Mouse (Mus musculus) CH12.LX (cell line): Measurements from ENCODE around the gene Fosb.

Experiments used
- CHD1 ChIP-seq: IDR thresholded peaks from 2 replicates; pipeline ENCODE4 v1.6.1; 2012; ENCODE audit warnings: low read depth, low read length, improper control_type of control experiment, inconsistent platforms
- CTCF ChIP-seq, 2 experiments: IDR thresholded peaks in 1 of 2; conservative IDR thresholded peaks in 1 of 2; 2 replicates each; pipeline ENCODE4 v1.5.1; 2011 to 2012; ENCODE audit warnings: low read depth in 2 of 2, low read length in 2 of 2, improper control_type of control experiment in 1 of 2, inconsistent platforms in 1 of 2, mild to moderate bottlenecking in 1 of 2, moderate library complexity in 1 of 2
- HCFC1 ChIP-seq: IDR thresholded peaks from 2 replicates; pipeline ENCODE4 v1.6.1; 2012; ENCODE audit warnings: low read depth, mild to moderate bottlenecking, inconsistent platforms, low read length, improper control_type of control experiment
- MAFK ChIP-seq: IDR thresholded peaks from 2 replicates; pipeline ENCODE4 v1.6.1; 2011; ENCODE audit warnings: low read length, improper control_type of control experiment; ENCODE audit not compliant: insufficient replicate concordance
- NRF1 ChIP-seq: IDR thresholded peaks from 2 replicates; pipeline ENCODE4 v1.6.1; 2014; ENCODE audit warnings: low read depth, mild to moderate bottlenecking, inconsistent platforms, low read length, improper control_type of control experiment, moderate library complexity
- POLR2A ChIP-seq: IDR thresholded peaks from 2 replicates; pipeline ENCODE4 v1.6.1; 2011; ENCODE audit warnings: low read depth, mild to moderate bottlenecking, improper control_type of control experiment, low read length
- POLR2AphosphoS2 ChIP-seq: IDR thresholded peaks from 2 replicates; pipeline ENCODE4 v1.6.1; 2011; ENCODE audit warnings: low read depth, low read length, improper control_type of control experiment
- SIN3A ChIP-seq: IDR thresholded peaks from 2 replicates; pipeline ENCODE4 v1.6.1; 2012; ENCODE audit warnings: low read length, improper control_type of control experiment, inconsistent platforms
- TBP ChIP-seq: conservative IDR thresholded peaks from 2 replicates; pipeline ENCODE4 v1.6.1; 2011; ENCODE audit warnings: low read depth, low read length, improper control_type of control experiment
- USF1 ChIP-seq: IDR thresholded peaks from 2 replicates; pipeline ENCODE4 v1.6.1; 2014; ENCODE audit warnings: low read depth, mild to moderate bottlenecking, inconsistent platforms, low read length, improper control_type of control experiment
- ZMIZ1 ChIP-seq: IDR thresholded peaks from 2 replicates; pipeline ENCODE4 v1.6.1; 2012; ENCODE audit warnings: low read depth, mild to moderate bottlenecking, inconsistent platforms, low read length, improper control_type of control experiment
- ZNF384 ChIP-seq: IDR thresholded peaks from 2 replicates; pipeline ENCODE4 v1.6.1; 2012; ENCODE audit warnings: low read depth, low read length, improper control_type of control experiment, inconsistent platforms

GRCm38 (mm10) chr7:19307739-19308453 is 2.0 kb downstream of the Fosb start:
- TF ChIP-seq CHD1 (no peak), POLR2AphosphoS2 (no peak), ZNF384 (no peak), POLR2A (no peak), USF1 (no peak), SIN3A (no peak), NRF1 (no peak), MAFK (no peak), TBP (no peak), ZMIZ1 (no peak), CTCF (conservative IDR thresholded peaks at IDR 0.05 in 1 of 2, IDR thresholded peaks at IDR 0.05 in 1 of 2; ENCODE audit: low read depth in 2 of 2, low read length in 2 of 2) (no peak), HCFC1 (no peak)
